19 mouse cellular contexts compared by ENCODE assay signal in the genomic region with DNA sequence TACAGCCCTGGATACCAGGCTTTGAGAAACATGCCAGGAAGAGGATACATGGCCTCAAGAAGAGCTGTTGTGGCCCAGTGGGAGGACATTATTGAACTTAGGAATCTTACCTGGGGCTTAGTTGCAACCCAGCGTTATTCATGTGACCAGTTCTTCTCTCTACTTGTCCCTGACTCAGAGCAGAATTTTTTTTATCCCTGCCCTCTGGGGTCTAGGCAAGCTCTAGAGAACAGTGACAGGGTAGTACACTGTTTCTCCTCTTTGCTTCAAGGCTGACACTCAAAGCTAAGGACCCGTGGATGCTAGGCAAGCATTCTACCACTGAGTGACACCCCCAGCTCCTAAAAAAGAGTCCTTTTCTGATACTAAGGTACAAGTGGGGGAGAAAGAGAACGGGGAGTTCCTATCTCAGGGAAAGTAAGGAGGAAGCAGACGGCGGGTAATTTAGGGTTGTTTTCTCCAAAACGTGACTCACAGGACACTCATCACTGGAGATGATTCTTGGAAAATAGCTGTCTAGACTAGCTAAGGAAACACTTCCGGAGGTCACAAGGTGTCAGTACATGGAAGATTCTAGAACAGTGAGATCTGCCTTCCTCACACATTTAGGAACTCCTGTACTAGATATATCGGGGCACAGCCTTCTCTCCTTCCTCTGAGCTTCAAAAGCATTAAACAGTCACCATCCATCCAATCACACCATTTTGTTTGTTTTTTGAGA. TPM values are rescaled to one million over a fixed set of nuclear protein-coding genes. Genes with fewer than 3 reads are reported as not detected.
DNase-seq lines count a peak whose midpoint lies in the region; ATAC-seq and TF ChIP-seq lines count a peak whose summit lies in the region.
"Had no signal": no experiment of that assay in that cellular context is flagged by ENCODE, and none has a peak within 500 bp of the region (broad histone marks: within the 10 kb centered on the region; RNA-seq: fewer than 3 reads in every experiment).

No protein-coding gene starts in this region.

- H3K27ac ChIP-seq in heart, embryonic 13.5 days (replicated peaks), result peak overlapping the region; percentile 89
- peak overlapping the region; percentile 55 for H3K27ac ChIP-seq in liver, embryonic 13.5 days
- no peak overlapping the region for H3K27ac ChIP-seq in liver, embryonic 11.5 days (ENCODE audit: low read depth, low read length)
- peak overlapping the region; percentile 37; the same call in 1 of the 2 replicates for H3K27ac ChIP-seq in embryonic fibroblast, embryonic 13.5 days (ENCODE audit: insufficient read depth, low read length)
- H3K27ac ChIP-seq: layer of hippocampus, adult 2 months; left cerebral cortex, adult 2 months; midbrain, embryonic 10.5 days; stomach, embryonic 15.5 days had no signal

- peaks cover 78% of the 10 kb centered on the region for H3K36me3 ChIP-seq in heart, embryonic 13.5 days
- peaks cover 87% of the 10 kb centered on the region for H3K36me3 ChIP-seq in liver, embryonic 13.5 days
- H3K36me3 ChIP-seq in liver, embryonic 11.5 days (ENCODE audit: control insufficient read depth, insufficient read depth, low read length), result peaks cover 7% of the 10 kb centered on the region; the same call in 1 of the 2 replicates

- no peak for TF ChIP-seq CTCF in embryonic fibroblast, embryonic 13.5 days (IDR thresholded peaks at IDR 0.05; ENCODE audit: borderline replicate concordance, insufficient read depth, low read length)

- TF ChIP-seq POLR2A in embryonic fibroblast, embryonic 13.5 days (IDR thresholded peaks at IDR 0.05; ENCODE audit: low read depth, low read length), result no peak

- 62% methylated on average over 8 of the region's 8 CpGs for WGBS in heart, embryonic 13.5 days
- 71% methylated on average over 8 of the region's 8 CpGs for WGBS in liver, embryonic 13.5 days (ENCODE audit: insufficient replicate concordance)
- 78% methylated on average over 8 of the region's 8 CpGs for WGBS in liver, embryonic 11.5 days

- 0 out of 2 replicates have a peak overlapping the region, but pooled peaks have one; percentile 26 for H3K9ac ChIP-seq in heart, embryonic 13.5 days
- H3K9ac ChIP-seq in liver, embryonic 13.5 days, result peak overlapping the region; percentile 5; the same call in 1 of the 2 replicates
- H3K9ac ChIP-seq in liver, embryonic 11.5 days (ENCODE audit: low read depth, low read length), result no peak overlapping the region
- H3K9ac ChIP-seq: stomach, embryonic 15.5 days had no signal

- no peak overlapping the region for H3K4me3 ChIP-seq in heart, embryonic 13.5 days
- H3K4me3 ChIP-seq in liver, embryonic 13.5 days (replicated peaks), result no peak overlapping the region
- no peak overlapping the region for H3K4me3 ChIP-seq in liver, embryonic 11.5 days (ENCODE audit: low read depth, low read length)
- no peak overlapping the region for H3K4me3 ChIP-seq in embryonic fibroblast, embryonic 13.5 days (ENCODE audit: insufficient read depth, low read length)
- H3K4me3 ChIP-seq: layer of hippocampus, adult 2 months; left cerebral cortex, adult 2 months; midbrain, embryonic 10.5 days; stomach, embryonic 15.5 days had no signal

- H3K4me1 ChIP-seq in heart, embryonic 13.5 days, result peaks cover 83% of the 10 kb centered on the region
- peaks cover 88% of the 10 kb centered on the region for H3K4me1 ChIP-seq in liver, embryonic 13.5 days (replicated peaks)
- H3K4me1 ChIP-seq in liver, embryonic 11.5 days (replicated peaks; ENCODE audit: control insufficient read depth, insufficient read depth, low read length), result peaks cover 29% of the 10 kb centered on the region
- H3K4me1 ChIP-seq in embryonic fibroblast, embryonic 13.5 days (ENCODE audit: control insufficient read depth, insufficient read depth, low read length), result 0 out of 2 replicates have a peak, but pooled peaks cover 8% of the 10 kb centered on the region

- no peaks in the 10 kb centered on the region for H3K27me3 ChIP-seq in heart, embryonic 13.5 days (replicated peaks)
- H3K27me3 ChIP-seq in liver, embryonic 13.5 days, result no peaks in the 10 kb centered on the region
- no peaks in the 10 kb centered on the region for H3K27me3 ChIP-seq in liver, embryonic 11.5 days (replicated peaks; ENCODE audit: control insufficient read depth, insufficient read depth, low read length)
- H3K27me3 ChIP-seq: stomach, embryonic 15.5 days had no signal

- no peak for ATAC-seq in heart, embryonic 13.5 days (ENCODE audit: extremely low read depth, insufficient number of reproducible peaks, low FRiP score, low TSS enrichment)
- ATAC-seq in liver, embryonic 13.5 days (ENCODE audit: low read depth), result no peak
- ATAC-seq in liver, embryonic 11.5 days (replicated peaks; ENCODE audit: low FRiP score), result no peak
- peak; percentile 20 for ATAC-seq in CD4-positive, CD25-positive, alpha-beta regulatory T cell, adult 4 months
- ATAC-seq: hindbrain, embryonic 16.5 days had no signal

- DNase-seq in heart, adult 8-10 months (ENCODE audit: low spot score), result no peak
- DNase-seq in liver, embryonic 13.5 days, result no peak
- DNase-seq in liver, embryonic 11.5 days (ENCODE audit: low spot score), result no peak
- DNase-seq in natural killer cell, adult 2 months (ENCODE audit: low spot score in 2 of 2), result no peak
- DNase-seq: cerebellum, adult 11 months; cerebellum, postnatal 36 days; gastrocnemius, postnatal 36 days; kidney, adult 9 months; lung, adult 18-20 months; spleen, adult 18-20 months; thymus, postnatal 14 days had no signal

- H3K4me2 ChIP-seq in heart, embryonic 13.5 days, result no peak overlapping the region
- no peak overlapping the region for H3K4me2 ChIP-seq in liver, embryonic 13.5 days
- no peak overlapping the region for H3K4me2 ChIP-seq in liver, embryonic 11.5 days
- H3K4me2 ChIP-seq: stomach, embryonic 15.5 days had no signal

- no peaks in the 10 kb centered on the region for H3K9me3 ChIP-seq in heart, embryonic 13.5 days
- H3K9me3 ChIP-seq in liver, embryonic 13.5 days (replicated peaks), result no peaks in the 10 kb centered on the region
- no peaks in the 10 kb centered on the region for H3K9me3 ChIP-seq in liver, embryonic 11.5 days (ENCODE audit: control insufficient read depth, low read length)
- H3K9me3 ChIP-seq: midbrain, embryonic 10.5 days; stomach, embryonic 15.5 days had no signal

RNA-seq across cellular contexts. Expression of a gene that starts 32.3 kb away (rescaled TPM):
- polyA plus RNA-seq in heart, embryonic 13.5 days (2015; fragmentation: Nextera tagmentation; extraction: Ambion mirVana), result 46.2 and 48.1 TPM in 2 replicates
- 10 to 100 TPM; 53.9 to 60.3 (median 57.4) TPM for total RNA-seq in heart, adult 8-10 months (2022)
- 29.9 and 33.8 TPM in 2 replicates for polyA plus RNA-seq in liver, embryonic 13.5 days (2015; fragmentation: Nextera tagmentation; extraction: Ambion mirVana)
- polyA plus RNA-seq in liver, embryonic 11.5 days (2014; fragmentation: Nextera tagmentation; extraction: Ambion mirVana), result 49.0 and 50.4 TPM in 2 replicates
- 10 to 100 TPM; 52.5 to 61.3 TPM for polyA plus RNA-seq in CD4-positive, CD25-positive, alpha-beta regulatory T cell, adult 4 months (2017; shearing (Covaris generic))
- polyA plus RNA-seq in embryonic fibroblast, embryonic 13.5 days (2011; ENCODE audit: insufficient read length, low read depth, missing spikeins), result 103 and 119 TPM in 2 replicates
